12 mouse cellular contexts compared by ENCODE assay signal in genomic region chr7:145112887-145113531, GRCm38 (mm10).
A peak's percentile ranks its signal among the peaks of the same experiment; 100 is the strongest.
DNase-seq lines count a peak whose midpoint lies in the region; ATAC-seq and TF ChIP-seq lines count a peak whose summit lies in the region.
"Had no signal": no experiment of that assay in that cellular context is flagged by ENCODE, and none has a peak within 500 bp of the region (broad histone marks: within the 10 kb centered on the region; RNA-seq: fewer than 3 reads in every experiment).

No protein-coding gene starts in this region.

- H3K4me2 ChIP-seq in kidney, postnatal 0 days (ENCODE audit: low read length): no peak overlapping the region
- no peak overlapping the region for H3K4me2 ChIP-seq in liver, embryonic 12.5 days
- H3K4me2 ChIP-seq: midbrain, embryonic 11.5 days had no signal

- peaks cover 37% of the 10 kb centered on the region for H3K4me1 ChIP-seq in heart, adult 2 months (ENCODE audit: control insufficient read depth, insufficient read depth, low read length)
- H3K4me1 ChIP-seq in kidney, postnatal 0 days (replicated peaks; ENCODE audit: insufficient read depth, low read length): peaks cover 27% of the 10 kb centered on the region
- peaks cover 55% of the 10 kb centered on the region for H3K4me1 ChIP-seq in bone marrow macrophage, adult 2 months (ENCODE audit: control insufficient read depth, insufficient read depth, low read length)
- peaks cover 36% of the 10 kb centered on the region for H3K4me1 ChIP-seq in liver, embryonic 12.5 days

- TF ChIP-seq POLR2A in heart, adult 2 months (IDR thresholded peaks at IDR 0.05; ENCODE audit: insufficient read depth, low read depth, low read length): no peak
- no peak for TF ChIP-seq POLR2A in bone marrow macrophage, adult 2 months (IDR thresholded peaks at IDR 0.05; ENCODE audit: borderline replicate concordance, low read depth, low read length)

- no peak for TF ChIP-seq CTCF in heart, adult 2 months (IDR thresholded peaks at IDR 0.05)
- TF ChIP-seq CTCF in kidney, postnatal 0 days (IDR thresholded peaks at IDR 0.05; ENCODE audit: low read depth): no peak
- TF ChIP-seq CTCF in bone marrow macrophage, adult 2 months (IDR thresholded peaks at IDR 0.05; ENCODE audit: low read depth, low read length): no peak

- ATAC-seq in kidney, postnatal 0 days (replicated peaks; ENCODE audit: low FRiP score, low read depth): no peak
- no peak for ATAC-seq in liver, embryonic 12.5 days

- no peak overlapping the region for H3K4me3 ChIP-seq in heart, adult 2 months
- no peak overlapping the region for H3K4me3 ChIP-seq in kidney, postnatal 0 days (replicated peaks; ENCODE audit: low read depth, low read length)
- no peak overlapping the region for H3K4me3 ChIP-seq in bone marrow macrophage, adult 2 months (ENCODE audit: insufficient read depth, low read length)
- H3K4me3 ChIP-seq in liver, embryonic 12.5 days: no peak overlapping the region

- H3K36me3 ChIP-seq in heart, adult 2 months (ENCODE audit: control insufficient read depth, insufficient read depth, low read length): no peaks in the 10 kb centered on the region
- no peaks in the 10 kb centered on the region for H3K36me3 ChIP-seq in kidney, postnatal 0 days (ENCODE audit: insufficient read depth, low read length)
- H3K36me3 ChIP-seq in liver, embryonic 12.5 days: no peaks in the 10 kb centered on the region

- no peak for TF ChIP-seq EP300 in heart, adult 2 months (IDR thresholded peaks at IDR 0.05; ENCODE audit: insufficient read depth, low read depth, low read length)

- intact Hi-C loops in heart, adult 2 months (cut with DNase I): loop anchor here (2.0 kb wide), 1 partner anchor 82 kb away; no protein-coding TSS in a partner anchor
- intact Hi-C loops in heart, postnatal 36 days (cut with DNase I): loop anchor here (5.0 to 10.0 kb wide), 2 partner anchors 92 to 129 kb away; partner anchors contain the start of gene 1810010D01Rik

- no peaks in the 10 kb centered on the region for H3K9me3 ChIP-seq in kidney, postnatal 0 days (replicated peaks; ENCODE audit: low read length)
- no peaks in the 10 kb centered on the region for H3K9me3 ChIP-seq in liver, embryonic 12.5 days (replicated peaks)

- no peaks in the 10 kb centered on the region for H3K79me2 ChIP-seq in heart, adult 2 months (replicated peaks; ENCODE audit: control insufficient read depth, insufficient read depth, low read length)

- DNase-seq in heart, adult 2 months: no peak
- no peak for DNase-seq in heart, postnatal 36 days
- no peak for DNase-seq in kidney, postnatal 0 days (ENCODE audit: low spot score)
- no peak for DNase-seq in kidney, postnatal 14 days
- DNase-seq in left cerebral cortex, adult 18-20 months (ENCODE audit: low spot score in 2 of 2): no peak
- no peak for DNase-seq in cerebellum, postnatal 25 days
- DNase-seq: cerebellum, postnatal 36 days; kidney, adult 11 months; layer of hippocampus, postnatal 36 days had no signal

- WGBS in heart, adult 2 months: 72% methylated on average over 7 of the region's 7 CpGs
- 77% methylated on average over 7 of the region's 7 CpGs for WGBS in kidney, postnatal 0 days
- 53% methylated on average over 7 of the region's 7 CpGs for WGBS in liver, embryonic 12.5 days (ENCODE audit: insufficient replicate concordance)

- H3K27me3 ChIP-seq in heart, adult 2 months (ENCODE audit: control insufficient read depth, insufficient read depth, low read length): no peaks in the 10 kb centered on the region
- H3K27me3 ChIP-seq in kidney, postnatal 0 days (ENCODE audit: insufficient read depth, low read length): no peaks in the 10 kb centered on the region
- H3K27me3 ChIP-seq in liver, embryonic 12.5 days (replicated peaks): no peaks in the 10 kb centered on the region

- no peak overlapping the region for H3K9ac ChIP-seq in heart, adult 2 months (ENCODE audit: low read depth, low read length)
- no peak overlapping the region for H3K9ac ChIP-seq in kidney, postnatal 0 days (ENCODE audit: low read depth, low read length)
- no peak overlapping the region for H3K9ac ChIP-seq in liver, embryonic 12.5 days

- peak overlapping the region; percentile 95 for H3K27ac ChIP-seq in heart, adult 2 months
- peak overlapping the region; percentile 94 for H3K27ac ChIP-seq in kidney, postnatal 0 days
- peak overlapping the region; percentile 93 for H3K27ac ChIP-seq in bone marrow macrophage, adult 2 months (ENCODE audit: insufficient read depth, low read depth, low read length)
- H3K27ac ChIP-seq in liver, embryonic 12.5 days: peak overlapping the region; percentile 53; the same call in 1 of the 2 replicates
